Mouse (Mus musculus) midbrain, embryonic 14.5 days (tissue): ENCODE measurements at regions not wholly inside any gene's neighbourhood (a gene's known extent, or its start where the extent isn't known, plus 50 kb on each side); places are given as distances from the start of the nearest gene placed in this dataset.

Experiments used
- ATAC-seq: fragments of 200-750 bp; cut with Nextera tagmentation; 2 replicates; pipeline ENCODE4 v1.8.0; 2017; ENCODE audit warnings: moderate number of reproducible peaks, moderate library complexity; ENCODE audit not compliant: low FRiP score, low TSS enrichment
- DNase-seq: peaks from one replicate; pipeline ENCODE4 v3.0.0-alpha.2; 2015
- H3K27ac ChIP-seq: fragments of 300-500 bp; sonication (generic); replicated peaks from 2 replicates; pipeline ENCODE4 v1.5.1; 2014; ENCODE audit warnings: mild to moderate bottlenecking, low read depth, low read length, moderate library complexity
- H3K27me3 ChIP-seq: fragments of 300-500 bp; sonication (generic); 2 replicates; pipeline ENCODE4 v1.6.1; 2014; ENCODE audit warnings: low read length, control low read depth, mixed read lengths; ENCODE audit not compliant: control insufficient read depth, insufficient read depth
- H3K36me3 ChIP-seq: fragments of 300-500 bp; sonication (generic); 2 replicates; pipeline ENCODE4 v1.6.1; 2014; ENCODE audit warnings: low read length, control low read depth; ENCODE audit not compliant: control insufficient read depth, insufficient read depth
- H3K4me1 ChIP-seq: fragments of 300-500 bp; sonication (generic); 2 replicates; pipeline ENCODE4 v1.6.1; 2014; ENCODE audit warnings: mild to moderate bottlenecking, antibody characterized with exemption, low read length, control low read depth; ENCODE audit not compliant: control insufficient read depth, insufficient read depth
- H3K4me2 ChIP-seq: fragments of 300-500 bp; sonication (generic); 2 replicates; pipeline ENCODE4 v1.6.1; 2014; ENCODE audit warnings: mild to moderate bottlenecking, low read length, moderate library complexity
- H3K4me3 ChIP-seq: fragments of 300-500 bp; sonication (generic); replicated peaks from 2 replicates; pipeline ENCODE4 v1.5.1; 2014; ENCODE audit warnings: low read depth, low read length
- H3K9ac ChIP-seq: fragments of 300-500 bp; sonication (generic); replicated peaks from 2 replicates; pipeline ENCODE4 v1.6.1; 2014; ENCODE audit warnings: mild to moderate bottlenecking, low read length, moderate library complexity
- H3K9me3 ChIP-seq: fragments of 300-500 bp; sonication (generic); 2 replicates; pipeline ENCODE4 v1.6.1; 2016; ENCODE audit warnings: low read length, control low read depth, mixed read lengths; ENCODE audit not compliant: control insufficient read depth
- WGBS: fragments of 180-500 bp; shearing (Covaris S2); extraction: QIAGEN DNeasy Blood & Tissue Kit; methylation state at CpG from one replicate; pipeline ENCODE4 v1.1.7; 2014; 5-methylcytosine and 5-hydroxymethylcytosine counted together

- H3K4me2 ChIP-seq, result no peak overlapping the region
- H3K27me3 ChIP-seq, result no peaks in the 10 kb centered on the region
- H3K9me3 ChIP-seq, result no peaks in the 10 kb centered on the region
- no peak overlapping the region for H3K4me3 ChIP-seq
- no peak for DNase-seq
- no peak overlapping the region for H3K27ac ChIP-seq
- H3K36me3 ChIP-seq, result no peaks in the 10 kb centered on the region
- H3K4me1 ChIP-seq, result no peaks in the 10 kb centered on the region
- 21% methylated on average over 4 of the region's 4 CpGs for WGBS
- no peak for ATAC-seq
- H3K9ac ChIP-seq, result no peak overlapping the region
These were observed 67.3 kb downstream of the C1d start for GRCm38 (mm10) chr11:17324651-17325050.

GRCm38 (mm10) chr11:17325731-17326646 is 68.6 kb downstream of the C1d start:
- WGBS, result 7% methylated on average over 10 of the region's 10 CpGs
- H3K4me2 ChIP-seq, result no peak overlapping the region

GRCm38 (mm10) chr11:17326695-17327094 is 69.3 kb downstream of the C1d start:
- Histone ChIP-seq H3K4me2 (no peak overlapping the region), H3K27ac (no peak overlapping the region), H3K27me3 (no peaks in the 10 kb centered on the region), H3K4me1 (no peaks in the 10 kb centered on the region), H3K4me3 (no peak overlapping the region), H3K36me3 (no peaks in the 10 kb centered on the region), H3K9me3 (no peaks in the 10 kb centered on the region), H3K9ac (no peak overlapping the region)
- no peak for ATAC-seq
- 10% methylated on average over 4 of the region's 4 CpGs for WGBS
- no peak for DNase-seq

More at GRCm38 (mm10) chr11:17325731-17326646, 68.6 kb downstream of the C1d start:
- Histone ChIP-seq H3K4me3 (no peak overlapping the region), H3K36me3 (no peaks in the 10 kb centered on the region), H3K9ac (no peak overlapping the region), H3K9me3 (no peaks in the 10 kb centered on the region), H3K4me1 (no peaks in the 10 kb centered on the region), H3K27ac (no peak overlapping the region), H3K27me3 (no peaks in the 10 kb centered on the region)
- DNase-seq (peak; percentile 51), ATAC-seq (peak; percentile 76)

GRCm38 (mm10) chr11:17351476-17351875 is 94.1 kb downstream of the C1d start:
- peaks cover 8% of the 10 kb centered on the region; the same call in 1 of the 2 replicates for H3K4me1 ChIP-seq
- H3K9me3 ChIP-seq, result no peaks in the 10 kb centered on the region
- no peaks in the 10 kb centered on the region for H3K36me3 ChIP-seq
- H3K27me3 ChIP-seq, result no peaks in the 10 kb centered on the region
- DNase-seq (no peak), ATAC-seq (no peak)
- no peak overlapping the region for H3K27ac ChIP-seq
- no peak overlapping the region for H3K4me3 ChIP-seq
- no peak overlapping the region for H3K9ac ChIP-seq
- H3K4me2 ChIP-seq, result no peak overlapping the region
- 77% methylated on average over 1 of the region's 1 CpGs for WGBS

GRCm38 (mm10) chr11:17352148-17353130 is 95.1 kb downstream of the C1d start:
- Histone ChIP-seq H3K4me3 (no peak overlapping the region), H3K4me1 (peaks cover 8% of the 10 kb centered on the region; the same call in 1 of the 2 replicates), H3K36me3 (no peaks in the 10 kb centered on the region), H3K9ac (no peak overlapping the region), H3K27ac (no peak overlapping the region; the same call in 1 of the 2 replicates), H3K9me3 (no peaks in the 10 kb centered on the region), H3K4me2 (no peak overlapping the region), H3K27me3 (no peaks in the 10 kb centered on the region)
- WGBS, result 65% methylated on average over 17 of the region's 17 CpGs
- peak; percentile 53; the same call in 1 of the 2 replicates for ATAC-seq
- peak; percentile 61 for DNase-seq

- Histone ChIP-seq H3K4me1 (no peaks in the 10 kb centered on the region), H3K27me3 (no peaks in the 10 kb centered on the region), H3K4me3 (no peak overlapping the region), H3K36me3 (no peaks in the 10 kb centered on the region), H3K4me2 (no peak overlapping the region), H3K9ac (no peak overlapping the region), H3K9me3 (0 out of 2 replicates have a peak, but pooled peaks cover 3% of the 10 kb centered on the region), H3K27ac (no peak overlapping the region)
- DNase-seq, result peak; percentile 16
- ATAC-seq, result no peak
- WGBS, result 52% methylated on average over 1 of the region's 1 CpGs
These were observed 102.4 kb downstream of the C1d start for GRCm38 (mm10) chr11:17359698-17360254.

- Histone ChIP-seq H3K36me3 (no peaks in the 10 kb centered on the region), H3K27ac (no peak overlapping the region), H3K4me3 (no peak overlapping the region), H3K9me3 (no peaks in the 10 kb centered on the region), H3K9ac (no peak overlapping the region), H3K4me1 (no peaks in the 10 kb centered on the region), H3K4me2 (no peak overlapping the region), H3K27me3 (no peaks in the 10 kb centered on the region)
- DNase-seq, result no peak
- WGBS, result 79% methylated on average over 3 of the region's 3 CpGs
- no peak for ATAC-seq
These were observed 120.5 kb downstream of the C1d start for GRCm38 (mm10) chr11:17377859-17378258.

- no peak for ATAC-seq
- H3K9ac ChIP-seq, result no peak overlapping the region
These were observed 129.4 kb downstream of the C1d start for GRCm38 (mm10) chr11:17386756-17387155.

More at GRCm38 (mm10) chr11:17386756-17387155, 129.4 kb downstream of the C1d start:
- Histone ChIP-seq H3K27ac (no peak overlapping the region), H3K4me2 (no peak overlapping the region), H3K36me3 (no peaks in the 10 kb centered on the region), H3K4me1 (no peaks in the 10 kb centered on the region), H3K9me3 (no peaks in the 10 kb centered on the region), H3K27me3 (no peaks in the 10 kb centered on the region), H3K4me3 (no peak overlapping the region)
- WGBS, result 83% methylated on average over 3 of the region's 3 CpGs
- DNase-seq, result no peak
